Mouse (Mus musculus) thymus, adult 2 months (tissue): ENCODE data around the gene Adcy9.

Experiments
- CTCF ChIP-seq: fragments of 200-500 bp; IDR thresholded peaks from 2 replicates; pipeline ENCODE4 v1.5.1; 2012; ENCODE audit warnings: mild to moderate bottlenecking, control low read depth, low read length, moderate library complexity, borderline replicate concordance; ENCODE audit not compliant: control insufficient read depth, poor library complexity, insufficient read depth; ENCODE audit errors: extremely low read depth
- POLR2A ChIP-seq: fragments of 200-500 bp; IDR thresholded peaks from 2 replicates; pipeline ENCODE4 v1.6.1; 2012; ENCODE audit warnings: mild to moderate bottlenecking, low read length, control low read depth, moderate library complexity; ENCODE audit not compliant: control insufficient read depth, poor library complexity, insufficient read depth; ENCODE audit errors: extremely low read depth

GRCm38 (mm10) chr16:4341316-4342062 lies 78.8 kb downstream of the Adcy9 start:
- TF ChIP-seq CTCF = no peak
- no peak for TF ChIP-seq POLR2A
